Mouse (Mus musculus) embryonic stem cell, embryonic (primary cell): ENCODE results near the gene Rab4b.

ENCODE experiments used
- CTCF ChIA-PET, 4 experiments: fragments of 300-600 bp in 2 of 4; fragments of 350-600 bp in 2 of 4; sonication (Branson Sonifier 250); formaldehyde crosslinking; loops; one replicate each; lab custom pipeline; 2022; ENCODE audit warnings: inconsistent platforms in 2 of 4; lab: Charles Lee
- POLR2A ChIA-PET, 4 experiments: fragments of 300-600 bp in 2 of 4; fragments of 350-600 bp in 2 of 4; sonication (Branson Sonifier 250); formaldehyde crosslinking; loops; one replicate each; lab custom pipeline; 2022; ENCODE audit warnings: antibody characterized with exemption in 4 of 4, inconsistent platforms in 1 of 4; lab: Charles Lee

Gene Rab4b

GRCm38 (mm10) chr7:27197136-27197535 lies 18.4 kb upstream of the Rab4b start:
- POLR2A ChIA-PET, result interaction anchor here (0.6 to 24.1 kb wide), 48 partner anchors 9 to 1443 kb away, joined by 3 to 554 read pairs (median 12); partner anchors contain the start of genes Coq8b (in 2 of the 4), Egln2 (in 2 of the 4), Gm21983 (in 2 of the 4) and Hnrnpul1 (in 2 of the 4)
- CTCF ChIA-PET, result interaction anchor here in 3 of 4 experiments (0.6 to 3.5 kb wide), 7 partner anchors 8 to 232 kb away, joined by 3 to 15 read pairs (median 6); partner anchors contain the start of gene Coq8b (in 1 of the 3)

- CTCF ChIA-PET, result interaction anchor here in 3 of 4 experiments (0.6 to 3.5 kb wide), 14 partner anchors 11 to 296 kb away, joined by 3 to 15 read pairs (median 5); partner anchors contain the start of genes Coq8b (in 1 of the 3), Egln2 (in 1 of the 3) and Rab4b (in 1 of the 3)
These were observed 17.2 kb upstream of the Rab4b start, which contains the start of the genes BC024978 and Snrpa for GRCm38 (mm10) chr7:27195681-27196611. TSS of gene BC024978 (plus strand) at chr7:27195781. TSS of gene Snrpa (minus strand) at chr7:27196271.

GRCm38 (mm10) chr7:27193731-27194130 lies 15.0 kb upstream of the Rab4b start:
- ChIA-PET CTCF (interaction anchor here in 1 of 4 experiments (0.6 kb wide), 2 partner anchors 24 to 1672 kb away, joined by 3 to 4 read pairs; no protein-coding TSS in a partner anchor), POLR2A (interaction anchor here in 3 of 4 experiments (0.6 to 24.1 kb wide), 22 partner anchors 6 to 1157 kb away, joined by 3 to 554 read pairs (median 4); partner anchors contain the start of genes Rab4b (in 3 of the 3), Egln2 (in 2 of the 3), Gm21983 (in 2 of the 3) and Mia (in 2 of the 3))

More at GRCm38 (mm10) chr7:27195681-27196611, 17.2 kb upstream of the Rab4b start, which contains the start of the genes BC024978 and Snrpa:
- POLR2A ChIA-PET, result interaction anchor here (0.5 to 24.1 kb wide), 134 partner anchors 8 to 1786 kb away, joined by 3 to 554 read pairs (median 5); partner anchors contain the start of genes Coq8b (in 3 of the 4), Egln2 (in 3 of the 4), Itpkc (in 3 of the 4) and Numbl (in 3 of the 4)

GRCm38 (mm10) chr7:27192434-27192833 lies 13.7 kb upstream of the Rab4b start:
- ChIA-PET POLR2A (interaction anchor here in 3 of 4 experiments (0.7 to 24.1 kb wide), 16 partner anchors 7 to 181 kb away, joined by 3 to 554 read pairs (median 4); partner anchors contain the start of genes Gm21983 (in 2 of the 3), Mia (in 2 of the 3), Rab4b (in 2 of the 3) and BC024978 (in 1 of the 3)), CTCF (interaction anchor here in 2 of 4 experiments (0.8 to 1.5 kb wide), 2 partner anchors 14 to 84 kb away, joined by 3 read pairs; partner anchors contain the start of gene Rab4b (in 1 of the 2))

GRCm38 (mm10) chr7:27189271-27189931 lies 10.7 kb upstream of the Rab4b start:
- CTCF ChIA-PET, result interaction anchor here (0.5 to 3.3 kb wide), 66 partner anchors 8 to 1469 kb away, joined by 3 to 53 read pairs (median 4); partner anchors contain the start of genes Egln2 (in 3 of the 4), Mia (in 3 of the 4), Rab4b (in 3 of the 4) and Coq8b (in 2 of the 4)
- POLR2A ChIA-PET, result interaction anchor here (0.5 to 24.1 kb wide), 63 partner anchors 4 to 1831 kb away, joined by 3 to 554 read pairs (median 5); partner anchors contain the start of genes Coq8b (in 3 of the 4), Egln2 (in 3 of the 4), Rab4b (in 3 of the 4) and BC024978 (in 2 of the 4)

GRCm38 (mm10) chr7:27185986-27186385 lies 7.3 kb upstream of the Rab4b start:
- POLR2A ChIA-PET, result interaction anchor here (0.7 to 18.7 kb wide), 24 partner anchors 8 to 209 kb away, joined by 3 to 554 read pairs (median 4); partner anchors contain the start of genes BC024978 (in 4 of the 4), Snrpa (in 4 of the 4), Itpkc (in 3 of the 4) and Coq8b (in 2 of the 4)
- CTCF ChIA-PET, result interaction anchor here (0.6 to 2.5 kb wide), 10 partner anchors 21 to 1457 kb away, joined by 3 to 14 read pairs (median 4); partner anchors contain the start of genes Coq8b (in 1 of the 4), Itpkc (in 1 of the 4) and Numbl (in 1 of the 4)

- CTCF ChIA-PET, result interaction anchor here (0.6 to 2.5 kb wide), 17 partner anchors 10 to 1978 kb away, joined by 3 to 14 read pairs (median 3); partner anchors contain the start of genes BC024978 (in 1 of the 4), Coq8b (in 1 of the 4) and Numbl (in 1 of the 4)
- POLR2A ChIA-PET, result interaction anchor here in 3 of 4 experiments (0.6 to 18.7 kb wide), 16 partner anchors 9 to 1192 kb away, joined by 3 to 554 read pairs (median 8); partner anchors contain the start of genes BC024978 (in 3 of the 3), Snrpa (in 3 of the 3), Egln2 (in 2 of the 3) and Coq8b (in 1 of the 3)
These were observed 6.3 kb upstream of the Rab4b start for GRCm38 (mm10) chr7:27184964-27185363.

- ChIA-PET POLR2A (interaction anchor here (0.8 to 18.7 kb wide), 17 partner anchors 8 to 103 kb away, joined by 3 to 554 read pairs (median 11); partner anchors contain the start of genes BC024978 (in 4 of the 4), Snrpa (in 4 of the 4), Egln2 (in 2 of the 4) and Coq8b (in 1 of the 4)), CTCF (interaction anchor here in 3 of 4 experiments (0.8 to 1.2 kb wide), 4 partner anchors 22 to 48 kb away, joined by 3 to 6 read pairs (median 4); no protein-coding TSS in a partner anchor)
These were observed 3.8 kb upstream of the Rab4b start for GRCm38 (mm10) chr7:27182498-27182897.

- ChIA-PET CTCF (interaction anchor here in 3 of 4 experiments (0.6 to 4.8 kb wide), 7 partner anchors 8 to 1425 kb away, joined by 3 to 54 read pairs (median 6); no protein-coding TSS in a partner anchor), POLR2A (interaction anchor here (0.5 to 18.7 kb wide), 26 partner anchors 8 to 226 kb away, joined by 3 to 554 read pairs (median 6); partner anchors contain the start of genes BC024978 (in 4 of the 4), Snrpa (in 4 of the 4), Egln2 (in 3 of the 4) and Coq8b (in 2 of the 4))
These were observed 2.4 kb upstream of the Rab4b start, which contains the start of the genes Gm21983 and Mia for GRCm38 (mm10) chr7:27180837-27181695. TSS of gene Gm21983 (minus strand) at chr7:27181086. TSS of gene Mia (minus strand) at chr7:27181157.

GRCm38 (mm10) chr7:27180036-27180435 lies 1.3 kb upstream of the Rab4b start:
- POLR2A ChIA-PET, result interaction anchor here in 3 of 4 experiments (0.6 to 18.7 kb wide), 20 partner anchors 13 to 1411 kb away, joined by 3 to 554 read pairs (median 10); partner anchors contain the start of genes BC024978 (in 3 of the 3), Egln2 (in 3 of the 3), Snrpa (in 3 of the 3) and Coq8b (in 1 of the 3)
- CTCF ChIA-PET, result interaction anchor here in 2 of 4 experiments (0.6 to 4.8 kb wide), 7 partner anchors 9 to 311 kb away, joined by 3 to 54 read pairs (median 4); no protein-coding TSS in a partner anchor

- ChIA-PET POLR2A (interaction anchor here in 3 of 4 experiments (0.6 to 18.7 kb wide), 48 partner anchors 10 to 1536 kb away, joined by 3 to 554 read pairs (median 8); partner anchors contain the start of genes BC024978 (in 3 of the 3), Egln2 (in 3 of the 3), Snrpa (in 3 of the 3) and Coq8b (in 2 of the 3)), CTCF (interaction anchor here (0.6 to 4.8 kb wide), 25 partner anchors 10 to 258 kb away, joined by 3 to 54 read pairs (median 4); partner anchors contain the start of genes BC024978 (in 1 of the 4), Coq8b (in 1 of the 4), Egln2 (in 1 of the 4) and Snrpa (in 1 of the 4))
These were observed 672 bp upstream of the Rab4b start for GRCm38 (mm10) chr7:27179217-27179918.

GRCm38 (mm10) chr7:27177942-27178323 lies 763 bp downstream of the Rab4b start:
- ChIA-PET POLR2A (interaction anchor here (0.6 to 18.7 kb wide), 58 partner anchors 8 to 1951 kb away, joined by 3 to 554 read pairs (median 6); partner anchors contain the start of genes BC024978 (in 3 of the 4), Egln2 (in 3 of the 4), Snrpa (in 3 of the 4) and Itpkc (in 2 of the 4)), CTCF (interaction anchor here (0.8 to 4.8 kb wide), 26 partner anchors 11 to 155 kb away, joined by 3 to 54 read pairs (median 6); partner anchors contain the start of genes BC024978 (in 1 of the 4), Coq8b (in 1 of the 4), Egln2 (in 1 of the 4) and Snrpa (in 1 of the 4))

GRCm38 (mm10) chr7:27174896-27175295 lies 3.8 kb downstream of the Rab4b start:
- ChIA-PET POLR2A (interaction anchor here in 2 of 4 experiments (0.7 to 4.8 kb wide), 22 partner anchors 8 to 425 kb away, joined by 3 to 33 read pairs (median 12); partner anchors contain the start of genes BC024978 (in 2 of the 2), Egln2 (in 2 of the 2) and Snrpa (in 2 of the 2)), CTCF (interaction anchor here in 1 of 4 experiments (2.4 kb wide), 1 partner anchor 15 kb away, joined by 10 read pairs; no protein-coding TSS in a partner anchor)
